Mouse (Mus musculus): ENCODE results near the gene Prok2. TPM values are rescaled to one million over a fixed set of nuclear protein-coding genes. Genes with fewer than 3 reads are reported as not detected.

Prok2 gene
- polyA plus RNA-seq, 1 experiment from 2014 or later = 0.52 TPM

- TF ChIP-seq CTCF (IDR thresholded peaks at IDR 0.05; ENCODE audit: low read depth) (no peak), EP300 (IDR thresholded peaks at IDR 0.05; ENCODE audit: low read depth) (no peak)
- Histone ChIP-seq H3K9ac (replicated peaks) (no peak overlapping the region), H3K36me3 (replicated peaks; ENCODE audit: insufficient read depth, low read length) (no peaks in the 10 kb centered on the region), H3K9me3 (ENCODE audit: low read length) (no peaks in the 10 kb centered on the region), H3K27me3 (ENCODE audit: insufficient read depth, low read length) (no peaks in the 10 kb centered on the region), H3K4me3 (ENCODE audit: low read depth, low read length) (no peak overlapping the region), H3K4me2 (ENCODE audit: low read depth, low read length) (no peak overlapping the region), H3K4me1 (ENCODE audit: insufficient read depth) (no peaks in the 10 kb centered on the region), H3K27ac (ENCODE audit: low read depth) (no peak overlapping the region)
- DNase-seq (no peak), ATAC-seq (no peak)
- 72% methylated on average over 6 of the region's 6 CpGs for WGBS (ENCODE audit: insufficient replicate concordance)
These were observed 25.1 kb upstream of the Prok2 start for GRCm38 (mm10) chr6:99751308-99751707.

GRCm38 (mm10) chr6:99746275-99746674, 20.1 kb upstream of the Prok2 start:
- Histone ChIP-seq H3K27ac (ENCODE audit: low read depth) (no peak overlapping the region), H3K4me1 (ENCODE audit: insufficient read depth) (no peaks in the 10 kb centered on the region), H3K36me3 (replicated peaks; ENCODE audit: insufficient read depth, low read length) (no peaks in the 10 kb centered on the region), H3K9ac (replicated peaks) (no peak overlapping the region), H3K4me2 (ENCODE audit: low read depth, low read length) (no peak overlapping the region), H3K9me3 (ENCODE audit: low read length) (no peaks in the 10 kb centered on the region), H3K27me3 (ENCODE audit: insufficient read depth, low read length) (no peaks in the 10 kb centered on the region), H3K4me3 (ENCODE audit: low read depth, low read length) (no peak overlapping the region)
- TF ChIP-seq CTCF (IDR thresholded peaks at IDR 0.05; ENCODE audit: low read depth) = no peak
- TF ChIP-seq EP300 (IDR thresholded peaks at IDR 0.05; ENCODE audit: low read depth) = no peak
- no peak for DNase-seq
- WGBS (ENCODE audit: insufficient replicate concordance) = 55% methylated on average over 5 of the region's 5 CpGs
- no peak for ATAC-seq

GRCm38 (mm10) chr6:99742866-99743265, 16.7 kb upstream of the Prok2 start:
- WGBS (ENCODE audit: insufficient replicate concordance) = 68% methylated on average over 3 of the region's 3 CpGs
- TF ChIP-seq EP300 (IDR thresholded peaks at IDR 0.05; ENCODE audit: low read depth) (no peak), CTCF (IDR thresholded peaks at IDR 0.05; ENCODE audit: low read depth) (no peak)
- no peaks in the 10 kb centered on the region for H3K9me3 ChIP-seq (ENCODE audit: low read length)
- no peak overlapping the region for H3K9ac ChIP-seq (replicated peaks)
- H3K36me3 ChIP-seq (replicated peaks; ENCODE audit: insufficient read depth, low read length) = no peaks in the 10 kb centered on the region
- no peaks in the 10 kb centered on the region for H3K4me1 ChIP-seq (ENCODE audit: insufficient read depth)
- DNase-seq = no peak
- H3K4me2 ChIP-seq (ENCODE audit: low read depth, low read length) = no peak overlapping the region
- ATAC-seq = no peak
- no peak overlapping the region for H3K27ac ChIP-seq (ENCODE audit: low read depth)
- no peak overlapping the region for H3K4me3 ChIP-seq (ENCODE audit: low read depth, low read length)
- no peaks in the 10 kb centered on the region for H3K27me3 ChIP-seq (ENCODE audit: insufficient read depth, low read length)

- Histone ChIP-seq H3K4me3 (ENCODE audit: low read depth, low read length) (no peak overlapping the region), H3K4me1 (ENCODE audit: insufficient read depth) (no peaks in the 10 kb centered on the region), H3K4me2 (ENCODE audit: low read depth, low read length) (no peak overlapping the region), H3K27me3 (ENCODE audit: insufficient read depth, low read length) (0 out of 2 replicates have a peak, but pooled peaks cover 2% of the 10 kb centered on the region), H3K36me3 (replicated peaks; ENCODE audit: insufficient read depth, low read length) (no peaks in the 10 kb centered on the region), H3K9me3 (ENCODE audit: low read length) (no peaks in the 10 kb centered on the region), H3K9ac (replicated peaks) (no peak overlapping the region), H3K27ac (ENCODE audit: low read depth) (no peak overlapping the region)
- DNase-seq (no peak), ATAC-seq (no peak)
- 67% methylated on average over 5 of the region's 5 CpGs for WGBS (ENCODE audit: insufficient replicate concordance)
- TF ChIP-seq CTCF (IDR thresholded peaks at IDR 0.05; ENCODE audit: low read depth) (no peak), EP300 (IDR thresholded peaks at IDR 0.05; ENCODE audit: low read depth) (no peak)
These were observed 8.5 kb upstream of the Prok2 start for GRCm38 (mm10) chr6:99734666-99735065.

GRCm38 (mm10) chr6:99732673-99733072, 6.5 kb upstream of the Prok2 start:
- no peaks in the 10 kb centered on the region for H3K9me3 ChIP-seq (ENCODE audit: low read length)
- H3K4me3 ChIP-seq (ENCODE audit: low read depth, low read length) = no peak overlapping the region
- 78% methylated on average over 8 of the region's 8 CpGs for WGBS (ENCODE audit: insufficient replicate concordance)
- H3K36me3 ChIP-seq (replicated peaks; ENCODE audit: insufficient read depth, low read length) = no peaks in the 10 kb centered on the region
- TF ChIP-seq EP300 (IDR thresholded peaks at IDR 0.05; ENCODE audit: low read depth) (no peak), CTCF (IDR thresholded peaks at IDR 0.05; ENCODE audit: low read depth) (no peak)
- H3K9ac ChIP-seq (replicated peaks) = no peak overlapping the region
- H3K4me2 ChIP-seq (ENCODE audit: low read depth, low read length) = no peak overlapping the region
- H3K4me1 ChIP-seq (ENCODE audit: insufficient read depth) = no peaks in the 10 kb centered on the region
- H3K27me3 ChIP-seq (ENCODE audit: insufficient read depth, low read length) = peaks cover 6% of the 10 kb centered on the region
- DNase-seq = no peak
- no peak for ATAC-seq
- H3K27ac ChIP-seq (ENCODE audit: low read depth) = no peak overlapping the region

- 56% methylated on average over 4 of the region's 4 CpGs for WGBS (ENCODE audit: insufficient replicate concordance)
- DNase-seq (no peak), ATAC-seq (no peak)
- Histone ChIP-seq H3K4me3 (ENCODE audit: low read depth, low read length) (no peak overlapping the region), H3K9ac (replicated peaks) (no peak overlapping the region), H3K27ac (ENCODE audit: low read depth) (no peak overlapping the region), H3K27me3 (ENCODE audit: insufficient read depth, low read length) (peaks cover 13% of the 10 kb centered on the region), H3K9me3 (ENCODE audit: low read length) (no peaks in the 10 kb centered on the region), H3K4me1 (ENCODE audit: insufficient read depth) (no peaks in the 10 kb centered on the region), H3K4me2 (ENCODE audit: low read depth, low read length) (no peak overlapping the region), H3K36me3 (replicated peaks; ENCODE audit: insufficient read depth, low read length) (no peaks in the 10 kb centered on the region)
- TF ChIP-seq CTCF (IDR thresholded peaks at IDR 0.05; ENCODE audit: low read depth) = no peak
- no peak for TF ChIP-seq EP300 (IDR thresholded peaks at IDR 0.05; ENCODE audit: low read depth)
These were observed 5.7 kb upstream of the Prok2 start for GRCm38 (mm10) chr6:99731926-99732325.

- no peaks in the 10 kb centered on the region for H3K36me3 ChIP-seq (replicated peaks; ENCODE audit: insufficient read depth, low read length)
- no peak overlapping the region for H3K4me2 ChIP-seq (ENCODE audit: low read depth, low read length)
- WGBS (ENCODE audit: insufficient replicate concordance) = 67% methylated on average over 4 of the region's 4 CpGs
- H3K9me3 ChIP-seq (ENCODE audit: low read length) = no peaks in the 10 kb centered on the region
- no peak overlapping the region for H3K4me3 ChIP-seq (ENCODE audit: low read depth, low read length)
- H3K27me3 ChIP-seq (ENCODE audit: insufficient read depth, low read length) = peaks cover 30% of the 10 kb centered on the region
- DNase-seq (no peak), ATAC-seq (no peak)
- no peak overlapping the region for H3K27ac ChIP-seq (ENCODE audit: low read depth)
- H3K4me1 ChIP-seq (ENCODE audit: insufficient read depth) = peaks cover 7% of the 10 kb centered on the region
- no peak overlapping the region for H3K9ac ChIP-seq (replicated peaks)
- TF ChIP-seq EP300 (IDR thresholded peaks at IDR 0.05; ENCODE audit: low read depth) (no peak), CTCF (IDR thresholded peaks at IDR 0.05; ENCODE audit: low read depth) (no peak)
These were observed 3.7 kb upstream of the Prok2 start for GRCm38 (mm10) chr6:99729853-99730252.
